Mouse (Mus musculus): ENCODE results near the gene Pard6b.
A peak's percentile ranks its signal among the peaks of the same experiment; 100 is the strongest.
"Not testable (repeated sequence)": the region's sequence is repeated elsewhere in the genome, so short reads cannot be mapped to it uniquely, and the experiment has no call there.

Gene Pard6b

DNA sequence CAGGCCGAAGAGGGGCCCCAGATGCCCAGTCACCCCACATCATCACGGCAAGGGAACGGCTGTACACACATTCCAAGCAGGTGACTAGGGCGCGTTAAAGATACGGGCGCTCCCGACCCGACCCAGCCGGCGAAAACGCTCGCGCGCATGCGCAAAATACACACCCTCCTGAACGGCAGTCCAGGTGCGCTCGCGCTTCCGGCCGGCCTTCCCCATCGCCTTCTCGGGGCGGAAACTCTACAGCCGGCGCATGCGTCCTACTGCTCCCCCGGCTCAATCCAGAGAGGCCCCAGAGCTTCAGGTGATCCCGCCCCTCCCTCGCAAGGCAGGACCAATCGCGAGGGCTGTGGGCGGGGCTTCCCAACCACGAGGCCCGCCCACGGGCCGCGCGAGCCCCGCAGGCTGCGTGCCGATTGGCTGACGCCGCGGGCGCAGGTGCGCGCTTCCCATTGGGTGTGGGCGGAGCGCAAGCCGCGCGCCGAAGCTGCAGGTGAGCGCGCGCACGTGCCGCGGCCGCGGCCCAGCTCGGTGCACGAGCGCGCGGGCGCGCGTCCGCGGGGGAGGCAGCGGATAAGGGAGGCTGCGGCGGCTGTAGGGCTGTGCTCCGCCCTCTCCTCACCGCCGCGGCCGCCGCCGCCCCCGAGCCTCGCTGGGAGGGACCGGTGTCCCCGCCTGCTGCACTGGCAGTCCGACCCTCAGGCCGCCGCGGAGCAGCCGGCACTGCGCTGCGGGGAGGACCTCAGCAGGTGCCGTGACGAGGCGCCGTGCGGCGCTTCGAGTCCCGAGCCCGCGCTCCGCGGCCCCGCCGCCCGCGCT lies at the start of gene Pard6b:
Gene Pard6b, plus strand, starts transcription at position 574 of the 816 bp plus-strand sequence.
- peak; percentile 94 to 96 for DNase-seq (ENCODE audit: low spot score in 2 of 2)

DNA sequence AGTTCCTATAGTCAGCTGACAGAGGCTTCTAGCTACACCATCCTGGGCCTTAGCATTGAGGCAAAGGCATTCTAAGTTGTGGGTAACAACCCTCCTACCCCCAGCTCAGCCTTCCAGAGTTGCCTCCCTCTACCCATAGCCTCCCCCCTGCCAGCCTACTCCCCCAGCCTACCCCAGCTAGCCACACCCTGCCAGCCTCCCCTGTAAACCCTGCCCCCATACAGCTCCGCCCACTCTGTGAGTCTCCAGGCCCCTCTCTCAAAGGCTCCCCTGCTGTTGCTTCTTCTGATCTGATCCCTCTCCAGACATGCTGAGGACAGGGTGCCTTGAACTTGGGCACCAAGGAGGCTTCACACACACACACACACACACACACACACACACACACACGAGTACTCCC lies 49.0 kb upstream of the Pard6b start:
- DNase-seq (ENCODE audit: low spot score in 2 of 2) = no peak

DNA sequence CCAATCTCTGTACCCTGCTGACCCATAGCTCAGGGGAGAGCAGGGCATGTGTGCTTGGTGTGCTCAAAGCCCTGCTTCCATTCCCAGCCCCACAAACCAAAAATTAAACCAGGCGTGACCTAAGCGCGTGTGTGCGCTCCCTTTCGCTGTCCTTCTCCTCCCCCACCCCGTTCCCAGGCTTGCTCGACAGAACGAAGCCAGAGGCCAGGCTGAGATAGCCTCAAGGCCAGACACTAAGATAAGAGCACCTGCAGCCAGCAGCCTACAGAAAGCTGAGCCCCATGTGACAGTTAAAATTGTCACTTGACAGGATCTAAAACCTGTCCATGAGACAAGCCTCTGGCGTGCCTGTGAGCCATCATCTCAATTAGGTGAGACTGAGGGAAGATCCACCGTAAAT lies 46.9 kb upstream of the Pard6b start:
- no peak for DNase-seq (ENCODE audit: low spot score in 2 of 2)

DNA sequence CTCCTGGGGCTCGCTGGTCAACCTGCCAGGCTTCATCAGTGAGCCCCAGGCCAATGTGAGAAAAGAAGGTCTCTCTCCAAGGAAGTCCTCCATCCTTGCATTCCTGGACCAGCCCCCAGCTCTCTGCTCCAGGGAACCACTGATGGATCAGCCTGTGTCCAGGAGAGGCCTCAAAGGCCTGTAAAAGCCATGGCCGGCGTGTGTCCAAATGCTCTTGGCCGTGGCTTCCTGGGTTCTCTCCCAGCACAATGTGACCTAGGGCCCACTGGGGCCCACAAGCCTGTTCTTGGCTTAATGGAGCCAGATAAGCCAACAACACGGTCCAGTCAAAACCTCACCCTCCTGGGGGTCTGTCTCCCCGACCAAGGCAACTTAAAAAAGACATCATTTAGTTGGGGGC lies 44.9 kb upstream of the Pard6b start:
- no peak for DNase-seq (ENCODE audit: low spot score in 2 of 2)

DNA sequence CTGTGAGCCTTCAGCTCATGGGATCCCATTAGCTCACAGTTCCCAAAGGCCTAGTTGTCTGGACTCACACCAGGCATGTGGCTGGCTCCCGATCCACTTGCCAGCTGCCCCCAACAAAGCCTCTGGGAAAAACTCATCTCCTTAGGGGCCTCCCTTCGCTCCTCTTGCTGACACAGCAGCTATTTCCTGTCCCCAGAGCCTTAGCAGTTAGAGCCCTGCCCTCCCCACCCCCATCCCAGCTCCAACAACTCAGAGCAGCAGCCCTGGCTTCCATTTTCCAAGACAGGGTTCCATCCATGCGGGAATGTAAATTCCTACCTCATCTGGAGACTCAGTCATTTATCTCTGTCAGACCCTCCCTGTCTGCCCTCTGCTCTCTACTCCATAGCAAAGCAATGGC lies 43.7 kb upstream of the Pard6b start:
- no peak for DNase-seq (ENCODE audit: low spot score in 2 of 2)

DNA sequence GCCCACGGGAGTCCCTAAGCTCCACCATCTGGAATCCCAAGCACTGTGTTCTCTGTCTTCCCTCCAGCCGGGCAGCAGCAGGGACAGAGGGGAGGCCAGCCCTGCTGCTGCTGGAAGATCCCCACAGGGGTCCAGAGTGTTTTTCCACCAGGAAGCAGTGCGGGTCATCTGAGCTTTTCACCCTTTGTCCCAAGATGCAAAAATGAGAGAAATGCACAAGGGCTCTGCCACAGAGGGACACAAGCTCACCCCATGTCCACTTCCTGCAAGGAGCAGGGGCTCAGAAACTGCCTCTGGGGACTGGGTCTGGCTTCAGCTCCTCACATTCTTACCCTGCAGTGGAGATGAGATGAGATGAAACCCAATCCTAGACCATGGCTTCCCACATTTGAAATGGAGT lies 40.1 kb upstream of the Pard6b start:
- DNase-seq (ENCODE audit: low spot score in 2 of 2) = no peak

DNA sequence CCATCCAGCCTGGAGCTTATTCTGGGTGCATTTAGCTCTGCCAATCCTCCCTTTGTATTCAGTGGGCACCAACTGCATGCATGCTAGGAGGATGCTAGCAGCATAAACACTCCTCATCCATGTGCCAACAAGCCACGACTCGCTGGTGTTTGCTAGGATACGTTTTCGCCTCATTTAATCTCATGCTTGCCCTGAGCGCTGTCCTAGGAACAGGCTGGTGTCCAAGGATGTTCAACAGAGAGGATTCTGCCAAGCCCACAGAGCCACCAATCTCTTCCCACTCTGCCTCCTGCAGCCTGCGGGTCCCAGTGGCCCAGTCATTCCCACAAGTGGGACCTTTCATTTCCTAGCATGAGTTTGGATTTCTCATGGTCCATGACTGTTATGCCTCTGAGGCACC lies 38.8 kb upstream of the Pard6b start:
- no peak for DNase-seq (ENCODE audit: low spot score in 2 of 2)

DNA sequence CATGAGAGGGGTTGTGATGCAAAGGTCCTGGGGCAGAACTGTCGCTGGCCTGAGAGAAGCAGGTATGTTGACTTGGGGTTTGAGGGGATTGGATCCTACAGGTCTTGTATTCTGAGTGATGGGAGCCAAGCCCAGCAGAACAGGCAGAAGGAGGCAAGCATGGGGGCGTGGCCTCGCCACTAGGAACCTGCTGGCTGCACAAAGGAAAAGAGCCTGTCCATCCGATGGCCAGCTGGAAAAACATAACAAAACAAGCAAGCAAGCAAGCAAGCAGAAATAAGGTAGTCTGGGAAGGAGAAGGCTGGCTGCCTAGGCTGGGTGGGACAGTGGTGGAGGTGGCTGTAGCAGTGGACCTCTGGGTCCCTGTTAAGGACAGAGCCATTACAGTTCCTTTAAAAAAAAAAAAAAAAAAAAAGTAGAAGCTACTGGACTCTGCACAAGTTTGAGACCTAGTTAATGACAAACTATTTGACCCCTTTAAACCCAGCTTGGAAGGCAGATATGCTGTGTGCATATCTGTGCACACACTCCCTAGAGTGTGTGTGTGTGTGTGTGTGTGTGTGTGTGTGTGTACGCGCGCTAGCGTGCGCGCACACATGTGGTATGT lies 36.0 kb upstream of the Pard6b start:
- DNase-seq (ENCODE audit: low spot score in 2 of 2) = no peak

DNA sequence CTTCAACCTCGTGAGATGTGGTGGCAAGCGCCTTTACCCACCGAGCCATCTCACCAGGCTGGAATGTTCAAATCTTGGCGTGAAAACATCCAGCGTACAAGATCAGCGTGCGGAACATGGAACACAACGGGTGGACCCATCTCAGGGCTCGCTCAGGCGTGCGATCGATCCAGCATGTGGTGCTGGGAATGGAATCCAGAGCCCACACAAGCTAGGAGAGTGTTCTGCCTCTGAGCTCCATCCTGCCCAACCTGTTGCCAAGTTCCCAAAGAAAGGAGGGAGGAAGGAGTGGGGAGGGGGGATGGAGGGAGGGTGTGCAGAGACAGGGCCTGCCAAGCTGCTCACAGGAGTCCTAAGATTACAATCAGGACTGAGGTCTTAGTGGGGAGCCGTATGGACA lies 35.4 kb upstream of the Pard6b start:
- no peak for DNase-seq (ENCODE audit: low spot score in 2 of 2)

DNA sequence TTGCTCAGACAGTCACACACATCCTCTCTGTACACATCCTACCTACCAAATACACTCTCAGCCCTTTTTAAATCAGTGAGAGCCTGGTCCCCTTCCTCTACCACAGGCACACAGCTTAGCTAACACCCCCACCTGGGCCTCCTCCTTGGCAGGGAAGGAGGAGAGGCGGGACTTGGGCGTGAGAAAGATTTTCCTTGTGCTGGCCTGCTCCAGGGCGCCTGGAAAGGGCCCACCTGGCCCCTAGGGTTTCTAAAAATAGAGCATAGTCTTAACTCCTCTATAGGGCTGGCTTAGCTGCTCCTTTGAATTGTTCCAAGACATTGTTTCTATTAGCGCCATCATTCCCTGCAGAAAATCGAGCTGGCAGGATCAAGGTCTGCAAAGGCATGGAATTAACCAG lies 35.0 kb upstream of the Pard6b start:
- no peak for DNase-seq (ENCODE audit: low spot score in 2 of 2)

DNA sequence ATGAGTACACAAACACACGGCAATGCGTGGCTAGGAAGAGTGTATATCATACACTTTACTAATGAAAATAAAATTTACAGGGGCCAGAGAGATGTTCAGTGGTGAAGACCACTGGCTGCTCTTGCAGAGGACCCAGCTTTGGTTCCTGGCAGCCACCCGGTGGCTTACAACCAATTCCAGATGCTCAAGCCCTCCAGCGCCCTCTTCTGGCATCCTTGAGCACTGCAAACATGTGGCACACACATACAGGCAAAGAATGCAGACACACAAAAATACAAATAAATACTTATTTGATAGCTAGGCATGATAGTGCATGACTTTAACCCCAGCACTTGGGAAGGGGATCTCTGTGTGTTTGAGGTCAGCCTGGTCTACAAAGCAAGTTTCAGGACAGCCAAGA lies 34.3 kb upstream of the Pard6b start:
- DNase-seq (ENCODE audit: low spot score in 2 of 2) = no peak

DNA sequence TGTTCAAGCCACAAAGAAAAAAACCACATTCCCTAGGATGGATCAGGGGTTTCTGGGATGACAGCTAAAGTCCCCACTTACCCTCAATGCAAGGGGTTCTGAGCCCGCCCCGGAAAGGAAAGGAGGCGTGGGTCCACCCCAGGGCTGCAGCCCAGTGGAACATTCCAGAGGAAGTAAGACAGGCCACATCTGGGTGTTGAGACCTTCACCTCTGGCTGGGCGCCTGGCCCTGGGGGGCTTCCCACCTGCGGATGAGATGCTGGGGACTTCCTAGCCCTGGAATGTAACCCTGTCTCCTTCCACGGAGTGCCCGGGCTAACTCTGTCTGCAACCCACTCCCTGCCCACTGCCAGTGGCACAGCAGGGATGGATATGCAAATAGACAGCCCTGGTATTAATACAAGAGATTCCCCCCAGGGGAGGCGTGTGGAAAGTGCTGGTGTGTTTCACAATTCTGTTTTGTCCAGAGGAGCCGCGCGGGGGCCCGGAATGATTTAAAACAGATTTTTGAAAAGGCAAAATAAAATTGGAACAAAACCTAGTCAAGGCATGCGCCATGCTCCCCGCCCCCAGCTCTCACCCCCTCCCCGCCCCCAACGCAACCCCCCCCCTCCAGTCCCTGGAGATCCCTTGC lies 31.7 kb upstream of the Pard6b start:
- DNase-seq (ENCODE audit: low spot score in 2 of 2) = no peak

DNA sequence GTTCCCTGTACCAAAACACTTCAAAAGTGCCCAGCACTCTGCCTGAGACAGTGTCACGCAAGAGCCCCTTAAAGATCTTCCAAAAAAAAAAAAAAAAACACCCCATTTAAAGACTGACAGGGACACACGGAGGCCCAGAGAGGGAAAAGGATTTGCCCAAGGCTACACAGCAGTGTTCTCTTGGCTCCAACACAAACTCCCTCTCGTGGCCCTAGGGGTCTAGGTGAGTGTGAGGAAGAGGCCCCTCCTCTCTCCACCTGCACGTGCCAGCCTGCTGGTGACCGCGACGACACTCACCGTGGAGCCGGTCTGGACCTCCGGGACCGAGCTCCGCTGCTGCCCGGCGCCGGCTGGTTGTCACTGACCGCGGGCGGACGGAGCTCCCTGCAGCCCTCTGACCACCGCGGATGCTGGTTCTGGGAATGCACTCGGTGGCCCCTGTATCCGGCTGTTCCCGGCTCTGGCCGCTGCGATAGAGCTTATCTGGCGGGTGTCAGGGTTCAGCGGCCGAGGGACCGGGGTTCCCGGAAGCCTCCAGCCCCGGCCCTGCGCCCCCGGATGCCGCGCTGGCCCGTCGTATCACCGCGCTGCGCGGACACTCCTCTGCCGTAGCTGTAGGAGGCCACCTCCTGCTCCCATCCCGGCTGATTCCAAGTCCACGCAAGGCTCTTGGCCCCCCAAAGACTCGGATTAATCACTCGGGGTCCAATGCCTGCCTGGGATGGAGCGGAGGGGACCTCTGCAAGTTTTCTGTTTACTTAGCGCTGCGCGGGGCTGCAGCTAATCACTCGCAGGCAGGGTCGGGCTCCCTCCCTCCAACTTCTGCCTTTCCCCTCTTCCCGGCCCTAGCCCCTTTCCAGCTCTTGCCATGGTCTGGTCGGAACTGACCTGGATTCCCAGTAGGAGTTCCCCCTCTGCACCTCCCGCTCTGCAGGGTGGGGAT lies 30.5 kb upstream of the Pard6b start:
- DNase-seq (ENCODE audit: low spot score in 2 of 2) = no peak

DNA sequence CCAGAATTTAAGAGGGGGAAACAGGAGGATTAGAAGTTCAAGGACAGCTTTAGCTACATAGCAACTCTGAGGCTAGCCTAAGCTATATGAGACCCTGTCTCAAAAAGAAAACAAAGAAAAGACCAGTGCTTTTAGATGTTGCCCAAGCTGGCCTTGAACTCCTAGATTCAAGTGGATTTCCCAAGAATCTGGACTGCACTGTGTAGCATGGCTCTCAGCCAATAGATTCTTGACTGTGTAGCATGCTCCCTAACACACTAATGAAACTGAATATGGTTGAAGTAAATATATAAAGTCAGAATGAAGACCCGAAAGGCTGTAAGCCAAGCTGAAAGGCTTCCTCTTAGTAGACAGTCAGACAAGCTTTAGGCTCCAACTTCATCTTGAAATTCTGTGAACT lies 28.6 kb upstream of the Pard6b start:
- no peak for DNase-seq (ENCODE audit: low spot score in 2 of 2)

DNA sequence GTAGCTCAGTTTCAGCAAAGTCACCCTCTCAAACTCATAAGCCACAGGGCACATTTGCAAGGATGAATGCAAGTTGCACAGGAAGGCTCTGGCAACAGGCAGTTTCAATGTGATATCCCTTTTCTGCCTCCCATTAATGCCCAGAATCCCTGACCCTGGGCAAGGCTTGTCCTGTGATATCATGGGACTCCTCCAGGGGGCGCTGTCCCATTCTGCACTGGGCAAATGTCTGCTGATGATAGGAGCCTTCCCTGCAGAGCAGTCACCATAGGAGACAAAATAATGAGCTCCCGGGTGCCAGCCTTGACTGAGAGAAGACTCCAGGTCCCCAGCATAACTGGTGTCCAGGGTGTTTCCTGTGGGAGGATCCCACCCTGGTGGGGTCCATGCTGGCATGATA lies 28.1 kb upstream of the Pard6b start:
- no peak for DNase-seq (ENCODE audit: low spot score in 2 of 2)

DNA sequence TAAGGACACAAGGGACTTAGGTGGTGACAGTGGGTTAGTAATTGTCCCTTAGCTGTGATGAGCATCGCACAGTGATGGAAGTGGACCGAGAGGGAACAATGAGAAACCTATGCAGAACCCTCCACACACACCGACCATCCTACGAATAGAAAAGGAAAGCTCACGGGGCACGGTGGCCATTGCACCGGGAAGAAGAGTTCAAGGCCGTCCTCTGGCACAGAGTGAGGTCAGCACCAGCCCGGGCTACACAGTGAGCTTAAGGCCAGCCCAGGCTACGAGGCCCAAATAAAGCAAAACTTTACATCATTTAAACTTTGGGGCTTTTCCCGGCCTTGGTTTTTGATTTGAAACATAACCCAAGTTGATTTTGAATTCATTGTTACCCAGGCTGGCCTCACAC lies 26.7 kb upstream of the Pard6b start:
- DNase-seq (ENCODE audit: low spot score in 2 of 2) = no peak

DNA sequence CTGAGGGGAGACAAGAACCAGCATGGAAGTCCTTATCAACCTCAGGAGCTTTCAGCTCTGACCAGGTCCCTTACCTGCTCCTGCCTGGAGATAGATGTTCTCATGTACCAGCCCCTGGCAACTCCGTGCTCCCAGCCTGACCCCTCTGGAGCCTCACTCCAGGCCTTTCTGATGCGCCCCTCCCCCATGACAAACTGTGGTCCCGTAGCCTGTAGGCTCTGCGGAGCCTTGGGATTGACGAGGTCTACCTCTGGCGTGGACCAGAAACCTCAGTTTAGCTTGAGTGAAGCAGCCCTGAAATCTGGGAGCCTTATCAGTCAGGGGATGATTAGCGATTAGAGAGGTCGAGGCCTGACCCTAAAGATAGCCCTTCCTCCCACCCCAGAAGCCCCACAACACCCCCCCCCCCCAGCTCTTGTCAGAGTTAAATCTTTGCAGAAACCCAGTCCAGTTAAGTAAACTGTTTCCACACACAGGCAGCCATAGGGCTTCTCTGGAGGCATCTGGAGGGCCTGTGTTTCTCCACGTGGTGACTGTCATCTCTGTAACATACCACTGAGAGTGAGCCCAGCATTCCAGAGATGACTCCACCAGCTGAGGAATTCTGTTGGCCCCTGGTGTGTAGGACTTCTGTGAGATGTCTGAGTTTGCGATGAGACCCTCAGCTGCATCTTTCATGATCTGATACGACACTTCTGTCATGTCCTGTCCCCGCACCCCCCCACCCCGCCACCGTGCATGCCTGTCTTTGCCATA lies 24.7 kb upstream of the Pard6b start:
- no peak for DNase-seq (ENCODE audit: low spot score in 2 of 2)

DNA sequence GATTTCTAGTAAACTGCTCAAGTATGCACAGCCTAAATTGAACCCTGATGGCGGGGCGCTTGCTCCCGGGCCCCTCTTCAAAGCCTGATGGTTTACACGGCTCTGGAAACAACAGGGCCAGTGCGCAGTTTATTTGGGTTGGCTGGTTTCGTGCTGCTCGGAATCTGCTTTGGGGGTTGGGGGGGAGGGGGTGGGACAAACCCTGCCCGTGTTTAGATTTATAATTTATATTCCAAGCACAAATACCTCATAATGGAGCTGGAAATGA lies 24.2 kb upstream of the Pard6b start:
- DNase-seq (ENCODE audit: low spot score in 2 of 2) = no peak

DNA sequence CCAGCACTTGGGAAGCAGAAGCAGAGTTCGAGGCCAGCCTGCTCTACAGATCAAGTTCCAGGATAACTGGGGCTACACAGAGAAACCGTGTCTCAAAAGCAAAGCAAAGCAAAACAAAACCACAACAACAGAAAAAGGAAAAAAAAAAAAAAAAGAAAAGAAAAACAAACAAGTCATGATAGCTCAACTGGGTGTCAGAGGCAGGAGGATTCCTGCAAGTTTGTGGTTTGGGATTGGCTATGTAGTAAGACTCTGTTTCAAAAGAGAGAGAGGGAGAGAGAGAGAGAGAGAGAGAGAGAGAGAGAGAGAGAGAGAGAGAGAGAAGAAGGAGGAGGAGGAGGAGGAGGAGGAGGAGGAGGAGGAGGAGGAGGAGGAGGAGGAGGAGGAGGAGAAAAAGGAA lies 22.9 kb upstream of the Pard6b start:
- DNase-seq (ENCODE audit: low spot score in 2 of 2) = not testable (repeated sequence)

DNA sequence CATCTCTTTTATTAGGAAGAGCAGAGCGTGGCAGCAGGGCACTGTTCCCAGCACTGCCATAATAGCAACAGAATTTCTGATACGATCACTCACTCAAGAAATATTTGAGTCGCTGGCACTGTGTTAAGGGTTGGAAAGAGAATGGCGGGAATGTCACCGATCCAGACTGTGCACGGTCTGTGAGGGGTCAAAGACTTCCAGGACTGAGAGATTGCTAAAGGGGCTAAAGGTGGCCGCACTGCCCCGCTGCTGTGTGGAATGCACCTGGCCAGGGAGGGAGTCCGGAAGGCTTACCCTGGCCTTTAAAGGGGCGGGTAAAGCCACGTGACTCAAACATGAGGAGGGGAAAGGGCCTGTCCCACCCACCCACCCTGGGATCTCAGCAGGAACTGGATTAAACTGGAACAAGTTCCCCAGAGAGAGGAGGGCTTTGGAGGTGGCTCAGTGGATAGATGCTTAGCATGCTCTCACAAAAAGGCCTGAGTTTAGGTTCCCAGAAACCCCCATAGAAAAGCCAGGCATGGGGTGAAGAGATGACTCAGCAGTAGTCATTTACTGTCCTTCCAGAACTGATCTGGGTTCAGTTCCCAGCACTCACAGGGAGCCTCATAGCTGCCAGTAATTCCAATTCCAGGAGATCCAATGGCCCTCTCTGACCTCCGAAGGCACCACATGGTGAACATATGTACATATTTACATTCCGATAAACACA lies 22.2 kb upstream of the Pard6b start:
- no peak for DNase-seq (ENCODE audit: low spot score in 2 of 2)

DNA sequence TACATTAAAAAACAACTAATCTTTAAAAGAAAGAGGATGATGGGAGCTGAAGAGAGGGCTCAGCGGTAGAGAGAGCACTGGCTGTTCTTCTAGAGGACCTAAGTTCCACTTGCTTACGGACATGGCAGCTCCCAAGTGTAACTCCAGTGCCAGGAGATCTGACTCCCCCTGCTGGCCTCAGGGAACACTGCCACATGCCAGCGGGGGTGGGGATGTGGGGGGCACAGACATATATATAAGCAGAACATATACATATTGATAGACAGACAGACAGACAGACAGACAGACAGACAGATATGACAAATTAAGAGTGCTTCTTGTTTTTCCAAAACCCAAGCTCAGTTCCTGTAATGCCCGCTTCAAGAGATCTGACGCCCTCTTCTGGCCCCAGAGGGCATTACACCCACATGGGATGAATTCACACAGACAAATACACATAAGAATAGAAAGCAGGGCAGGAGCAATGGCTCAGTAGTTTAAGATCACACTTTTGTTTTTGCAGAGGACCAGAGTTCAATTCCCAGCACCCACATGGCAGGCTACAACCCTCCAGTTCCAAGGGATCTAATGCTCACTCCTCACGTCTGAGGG lies 21.5 kb upstream of the Pard6b start:
- no peak for DNase-seq (ENCODE audit: low spot score in 2 of 2)
